Mouse (Mus musculus) lung, postnatal 0 days (tissue): Measurements from ENCODE around the gene Nfkbie. TPM values are rescaled to one million over a fixed set of nuclear protein-coding genes. Genes with fewer than 3 reads are reported as not detected.
A peak's percentile ranks its signal among the peaks of the same experiment; 100 is the strongest.

Experiments
- ATAC-seq: fragments of 200-750 bp; cut with Nextera tagmentation; 2 replicates; pipeline ENCODE4 v1.8.0; 2017; ENCODE audit warnings: moderate library complexity
- DNase-seq: peaks from one replicate; pipeline ENCODE4 v3.0.0-alpha.2; 2016; ENCODE audit warnings: low spot score
- H3K27ac ChIP-seq: fragments of 300-500 bp; sonication (generic); 2 replicates; pipeline ENCODE4 v1.5.1; 2014; ENCODE audit warnings: antibody characterized with exemption, mild to moderate bottlenecking, low read length, mixed read lengths
- H3K27me3 ChIP-seq: fragments of 300-500 bp; sonication (generic); replicated peaks from 2 replicates; pipeline ENCODE4 v1.6.1; 2014; ENCODE audit warnings: low read length, mixed read lengths; ENCODE audit not compliant: insufficient read depth
- H3K36me3 ChIP-seq: fragments of 300-500 bp; sonication (generic); 2 replicates; pipeline ENCODE4 v1.6.1; 2014; ENCODE audit warnings: low read length, mixed read lengths; ENCODE audit not compliant: insufficient read depth
- H3K4me1 ChIP-seq: fragments of 300-500 bp; sonication (generic); 2 replicates; pipeline ENCODE4 v1.6.1; 2014; ENCODE audit warnings: antibody characterized with exemption, low read depth, low read length, mixed read lengths; ENCODE audit not compliant: insufficient read depth
- H3K4me2 ChIP-seq: fragments of 300-500 bp; sonication (generic); replicated peaks from 2 replicates; pipeline ENCODE4 v1.6.1; 2014; ENCODE audit warnings: low read depth, mild to moderate bottlenecking, low read length, moderate library complexity, mixed read lengths
- H3K4me3 ChIP-seq: fragments of 300-500 bp; sonication (generic); 2 replicates; pipeline ENCODE4 v1.5.1; 2014; ENCODE audit warnings: low read depth, low read length
- H3K9ac ChIP-seq: fragments of 300-500 bp; sonication (generic); replicated peaks from 2 replicates; pipeline ENCODE4 v1.6.1; 2014; ENCODE audit warnings: low read depth, mild to moderate bottlenecking
- H3K9me3 ChIP-seq: fragments of 300-500 bp; sonication (generic); 2 replicates; pipeline ENCODE4 v1.6.1; 2016; ENCODE audit warnings: low read length, mixed read lengths
- CTCF ChIP-seq: IDR thresholded peaks from 2 replicates; pipeline ENCODE4 v1.5.1; 2016; ENCODE audit warnings: antibody characterized with exemption, mild to moderate bottlenecking
- EP300 ChIP-seq: IDR thresholded peaks from 2 replicates; pipeline ENCODE4 v1.6.1; 2016; ENCODE audit warnings: antibody characterized with exemption, mild to moderate bottlenecking, control low read depth
- WGBS: fragments of 180-500 bp; shearing (Covaris S2); extraction: QIAGEN DNeasy Blood & Tissue Kit; methylation state at CpG from one replicate; pipeline ENCODE4 v1.1.7; 2014; 5-methylcytosine and 5-hydroxymethylcytosine counted together
- polyA plus RNA-seq: library from polyadenylated mRNA; unstranded; fragments of >200 nt; fragmentation: Nextera tagmentation; extraction: Ambion mirVana; gene quantifications from 2 replicates; pipeline ENCODE4 v1.2.1, GENCODE M21; 2015

Nfkbie gene
- polyA plus RNA-seq, 1 experiment from 2014 or later: 2.4 TPM

- Histone ChIP-seq H3K9ac (0 out of 2 replicates have a peak within 1 kb of the TSS, but pooled peaks have one; percentile 23), H3K36me3 (no peaks in the 10 kb centered on the region), H3K27ac (no peak within 1 kb of the TSS), H3K27me3 (0 out of 2 replicates have a peak, but pooled peaks cover 3% of the 10 kb centered on the region), H3K4me1 (peaks cover 4% of the 10 kb centered on the region; the same call in 1 of the 2 replicates), H3K4me3 (peak within 1 kb of the TSS; percentile 20; the same call in 1 of the 2 replicates), H3K4me2 (peak within 1 kb of the TSS; percentile 51), H3K9me3 (no peaks in the 10 kb centered on the region)
- WGBS: 1% methylated on average over 20 of the region's 21 CpGs
- DNase-seq: no peak
- TF ChIP-seq CTCF: peak; percentile 16; the same call in 1 of the 2 replicates
- no peak for TF ChIP-seq EP300
- ATAC-seq: peak; percentile 62
Measured at GRCm38 (mm10) chr17:45523263-45523662, 32.2 kb upstream of the Nfkbie start, which contains the start of gene Tcte1. Tcte1 (plus strand) TSS chr17:45523434.

DNA sequence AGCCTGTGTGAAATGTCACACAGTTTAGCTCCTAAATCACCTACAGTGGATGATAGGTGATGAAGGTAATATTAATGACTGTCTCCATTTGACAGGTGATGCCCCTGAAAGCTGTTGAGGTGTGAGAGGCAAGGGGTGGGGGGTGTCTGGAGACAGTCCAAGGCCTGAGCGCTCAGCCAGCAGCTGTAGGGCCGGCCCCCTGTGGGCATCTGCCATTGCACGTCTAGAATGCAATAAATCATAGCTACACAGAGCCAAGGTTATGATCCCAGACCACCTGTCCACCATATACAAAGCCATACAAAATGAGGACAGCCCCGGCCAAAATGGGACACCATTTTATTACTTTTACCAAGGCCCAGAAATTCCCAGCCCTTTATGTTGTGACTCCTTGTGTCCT, 30.5 kb upstream of the Nfkbie start:
- ATAC-seq (no peak), DNase-seq (no peak)
- Histone ChIP-seq H3K9me3 (no peaks in the 10 kb centered on the region), H3K4me3 (no peak overlapping the region), H3K4me1 (peaks cover 4% of the 10 kb centered on the region; the same call in 1 of the 2 replicates), H3K4me2 (no peak overlapping the region), H3K9ac (no peak overlapping the region), H3K36me3 (no peaks in the 10 kb centered on the region), H3K27ac (no peak overlapping the region), H3K27me3 (peaks cover 9% of the 10 kb centered on the region)
- 61% methylated on average over 4 of the region's 4 CpGs for WGBS
- TF ChIP-seq CTCF (no peak), EP300 (no peak)

DNA sequence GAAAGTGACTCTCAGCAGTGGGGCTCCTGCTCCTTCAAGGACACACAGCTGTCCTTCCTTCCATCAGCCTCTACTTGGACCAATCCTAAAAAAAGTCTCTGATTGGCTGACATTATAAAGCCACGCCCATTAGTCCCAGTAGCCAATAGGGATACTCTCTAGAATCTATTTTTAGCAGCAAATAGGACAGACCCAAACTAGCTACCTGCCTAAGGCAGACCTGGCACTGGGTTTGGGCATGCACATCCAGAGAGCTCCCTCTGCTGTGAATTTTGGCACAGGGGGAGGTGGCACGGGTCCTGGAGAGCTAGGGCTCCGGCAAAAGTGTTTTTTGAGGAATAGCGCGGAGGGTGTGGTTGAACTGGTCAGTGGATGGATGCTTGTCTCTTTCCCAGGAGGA, 28.9 kb upstream of the Nfkbie start:
- DNase-seq (no peak), ATAC-seq (no peak)
- Histone ChIP-seq H3K36me3 (no peaks in the 10 kb centered on the region), H3K9me3 (no peaks in the 10 kb centered on the region), H3K27me3 (peaks cover 9% of the 10 kb centered on the region), H3K4me2 (no peak overlapping the region), H3K9ac (no peak overlapping the region), H3K4me1 (peaks cover 4% of the 10 kb centered on the region; the same call in 1 of the 2 replicates), H3K4me3 (no peak overlapping the region), H3K27ac (no peak overlapping the region)
- 19% methylated on average over 5 of the region's 5 CpGs for WGBS
- TF ChIP-seq EP300: no peak
- no peak for TF ChIP-seq CTCF

GRCm38 (mm10) chr17:45530346-45530782, 25.1 kb upstream of the Nfkbie start:
- TF ChIP-seq EP300 (no peak), CTCF (no peak)
- no peak overlapping the region for H3K4me3 ChIP-seq
- 43% methylated on average over 13 of the region's 13 CpGs for WGBS
- no peak overlapping the region for H3K27ac ChIP-seq
- no peak overlapping the region for H3K9ac ChIP-seq
- no peaks in the 10 kb centered on the region for H3K9me3 ChIP-seq
- no peak for ATAC-seq
- no peak overlapping the region for H3K4me2 ChIP-seq
- H3K4me1 ChIP-seq: no peaks in the 10 kb centered on the region
- DNase-seq: no peak
- H3K36me3 ChIP-seq: no peaks in the 10 kb centered on the region
- H3K27me3 ChIP-seq: peaks cover 6% of the 10 kb centered on the region

GRCm38 (mm10) chr17:45532896-45533295, 22.6 kb upstream of the Nfkbie start:
- no peak overlapping the region for H3K27ac ChIP-seq
- no peaks in the 10 kb centered on the region for H3K36me3 ChIP-seq
- DNase-seq (no peak), ATAC-seq (no peak)
- H3K4me1 ChIP-seq: no peaks in the 10 kb centered on the region
- peaks cover 6% of the 10 kb centered on the region for H3K27me3 ChIP-seq
- no peak for TF ChIP-seq CTCF
- no peak for TF ChIP-seq EP300
- WGBS: 40% methylated on average over 15 of the region's 15 CpGs
- H3K4me3 ChIP-seq: no peak overlapping the region
- no peaks in the 10 kb centered on the region for H3K9me3 ChIP-seq
- H3K9ac ChIP-seq: no peak overlapping the region
- H3K4me2 ChIP-seq: no peak overlapping the region

DNA sequence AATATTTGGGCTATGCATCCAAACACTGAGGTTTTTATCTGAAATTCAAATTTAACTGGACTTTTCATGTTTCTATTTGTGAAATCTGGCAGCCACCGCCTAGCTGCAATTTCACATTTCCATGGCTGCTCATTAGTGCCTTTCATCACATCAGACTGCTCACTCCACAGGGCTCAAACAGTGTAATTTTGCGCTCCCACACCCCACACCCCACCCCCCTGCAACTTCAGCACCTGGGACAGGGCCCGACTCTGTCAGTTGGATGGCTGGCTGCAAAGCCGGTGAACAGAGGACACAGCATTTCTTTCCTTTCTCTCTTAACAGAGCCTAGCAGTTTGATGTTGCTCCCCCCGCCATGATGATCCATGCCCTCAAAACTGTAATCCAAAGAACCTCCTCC, 19.2 kb upstream of the Nfkbie start:
- no peak overlapping the region for H3K9ac ChIP-seq
- H3K9me3 ChIP-seq: no peaks in the 10 kb centered on the region
- ATAC-seq (no peak), DNase-seq (peak; percentile 26)
- no peak overlapping the region for H3K4me3 ChIP-seq
- WGBS: 12% methylated on average over 5 of the region's 5 CpGs
- no peaks in the 10 kb centered on the region for H3K4me1 ChIP-seq
- no peak for TF ChIP-seq EP300
- TF ChIP-seq CTCF: no peak
- H3K27ac ChIP-seq: no peak overlapping the region
- no peaks in the 10 kb centered on the region; the same call in 1 of the 2 replicates for H3K27me3 ChIP-seq
- no peak overlapping the region for H3K4me2 ChIP-seq
- H3K36me3 ChIP-seq: no peaks in the 10 kb centered on the region

GRCm38 (mm10) chr17:45538394-45538793, 17.1 kb upstream of the Nfkbie start:
- TF ChIP-seq EP300 (no peak), CTCF (no peak)

More at GRCm38 (mm10) chr17:45538394-45538793, 17.1 kb upstream of the Nfkbie start:
- Histone ChIP-seq H3K4me2 (no peak overlapping the region), H3K9ac (no peak overlapping the region), H3K27ac (no peak overlapping the region), H3K27me3 (no peaks in the 10 kb centered on the region; the same call in 1 of the 2 replicates), H3K36me3 (no peaks in the 10 kb centered on the region), H3K4me3 (no peak overlapping the region), H3K4me1 (no peaks in the 10 kb centered on the region), H3K9me3 (no peaks in the 10 kb centered on the region)
- WGBS: 59% methylated on average over 4 of the region's 4 CpGs
- DNase-seq (no peak), ATAC-seq (no peak)
